Mouse (Mus musculus) left cerebral cortex, postnatal 10 days (tissue): ENCODE measurements around the gene Dram1. TPM values are rescaled to one million over a fixed set of nuclear protein-coding genes. Genes with fewer than 3 reads are reported as not detected.

ENCODE experiments used
- DNase-seq, 2 experiments: peaks; one replicate each; pipeline ENCODE4 v3.0.0; 2021 to 2022; ENCODE audit warnings: low spot score in 2 of 2, mixed read lengths in 1 of 2; ENCODE audit errors: extremely low spot score in 1 of 2
- intact Hi-C: fragments of 180-260 bp; cut with DNase I; formaldehyde crosslinking; loops from one replicate; pipeline ENCODE4 v1.15.1; 2025
- total RNA-seq, 2 experiments: library from RNA; stranded (reverse); gene quantifications; 2 replicates each; pipeline ENCODE4 v1.2.3; 2021

The Dram1 gene
- total RNA-seq, 2 experiments from 2014 or later: 0.94 to 1.6 TPM

- intact Hi-C loops: no loop called here
- no peak for DNase-seq
Observed at GRCm38 (mm10) chr10:88317151-88317550, 61.7 kb downstream of the Dram1 start.

- intact Hi-C loops: no loop called here
- DNase-seq: no peak
Observed at GRCm38 (mm10) chr10:88314841-88315240, 64.0 kb downstream of the Dram1 start.

- no peak for DNase-seq
- intact Hi-C loops: loop anchor here (10.0 kb wide), 2 partner anchors 455 to 655 kb away; partner anchors contain the start of gene Igf1
Observed at GRCm38 (mm10) chr10:88309851-88310250, 69.0 kb downstream of the Dram1 start.

GRCm38 (mm10) chr10:88306235-88306634, 72.6 kb downstream of the Dram1 start:
- intact Hi-C loops: loop anchor here (10.0 kb wide), 2 partner anchors 451 to 651 kb away; partner anchors contain the start of gene Igf1
- DNase-seq: no peak

GRCm38 (mm10) chr10:88304302-88304701, 74.6 kb downstream of the Dram1 start:
- intact Hi-C loops: loop anchor here (10.0 kb wide), 2 partner anchors 450 to 650 kb away; partner anchors contain the start of gene Igf1
- peak; percentile 60 to 77 for DNase-seq

- DNase-seq: no peak
- intact Hi-C loops: loop anchor here (10.0 kb wide), 2 partner anchors 448 to 648 kb away; partner anchors contain the start of gene Igf1
Observed at GRCm38 (mm10) chr10:88303079-88303478, 75.8 kb downstream of the Dram1 start.

GRCm38 (mm10) chr10:88301802-88302470, 76.9 kb downstream of the Dram1 start:
- DNase-seq: no peak

GRCm38 (mm10) chr10:88296991-88297390, 81.9 kb downstream of the Dram1 start:
- intact Hi-C loops: no loop called here
- no peak for DNase-seq

More at GRCm38 (mm10) chr10:88301802-88302470, 76.9 kb downstream of the Dram1 start:
- intact Hi-C loops: loop anchor here (10.0 kb wide), 2 partner anchors 447 to 647 kb away; partner anchors contain the start of gene Igf1

- DNase-seq: no peak
- intact Hi-C loops: no loop called here
Observed at GRCm38 (mm10) chr10:88295091-88295490, 83.8 kb downstream of the Dram1 start.

- intact Hi-C loops: no loop called here
- no peak for DNase-seq
Observed at GRCm38 (mm10) chr10:88288061-88288460, 90.8 kb downstream of the Dram1 start.

- DNase-seq: no peak
- intact Hi-C loops: no loop called here
Observed at GRCm38 (mm10) chr10:88287261-88287660, 91.6 kb downstream of the Dram1 start.

GRCm38 (mm10) chr10:88284343-88284990, 94.4 kb downstream of the Dram1 start:
- intact Hi-C loops: no loop called here
- no peak for DNase-seq

- intact Hi-C loops: no loop called here
- no peak for DNase-seq
Observed at GRCm38 (mm10) chr10:88281699-88282098, 97.2 kb downstream of the Dram1 start.

GRCm38 (mm10) chr10:88274045-88274444, 104.8 kb downstream of the Dram1 start:
- no peak for DNase-seq
- intact Hi-C loops: no loop called here

Other genes starting within 250 kb of the Dram1 start
- gene Parpbp, start 232.1 kb downstream of the Dram1 start, total RNA-seq: 1 to 10 TPM; 2.8 to 2.9 TPM
- gene Nup37, start 232.1 kb downstream of the Dram1 start, total RNA-seq: 1 to 10 TPM; 7.3 to 7.4 TPM
- 10 to 100 TPM; 22.0 to 24.6 TPM for gene Washc3, start 178.0 kb downstream of the Dram1 start, total RNA-seq
- 100 to 1,000 TPM; 101 to 102 TPM for gene Gnptab, start 52 bp upstream of the Dram1 start, total RNA-seq
- gene Sycp3, start 80.5 kb upstream of the Dram1 start, total RNA-seq: 1 to 10 TPM in 1 of 2 experiments, under 1 TPM in 1; 0.77 to 1.7 TPM
- gene Chpt1, start 125.0 kb upstream of the Dram1 start, total RNA-seq: 10 to 100 TPM; 25.2 to 28.2 TPM
- gene Mybpc1, start 226.1 kb upstream of the Dram1 start, total RNA-seq: 1 to 10 TPM; 3.9 to 4.5 TPM